Mouse (Mus musculus): Measurements from ENCODE around the gene Ell3. TPM values are rescaled to one million over a fixed set of nuclear protein-coding genes. Genes with fewer than 3 reads are reported as not detected.

Ell3 gene
- polyA plus RNA-seq, 1 experiment from 2014 or later = 8.5 TPM

DNA sequence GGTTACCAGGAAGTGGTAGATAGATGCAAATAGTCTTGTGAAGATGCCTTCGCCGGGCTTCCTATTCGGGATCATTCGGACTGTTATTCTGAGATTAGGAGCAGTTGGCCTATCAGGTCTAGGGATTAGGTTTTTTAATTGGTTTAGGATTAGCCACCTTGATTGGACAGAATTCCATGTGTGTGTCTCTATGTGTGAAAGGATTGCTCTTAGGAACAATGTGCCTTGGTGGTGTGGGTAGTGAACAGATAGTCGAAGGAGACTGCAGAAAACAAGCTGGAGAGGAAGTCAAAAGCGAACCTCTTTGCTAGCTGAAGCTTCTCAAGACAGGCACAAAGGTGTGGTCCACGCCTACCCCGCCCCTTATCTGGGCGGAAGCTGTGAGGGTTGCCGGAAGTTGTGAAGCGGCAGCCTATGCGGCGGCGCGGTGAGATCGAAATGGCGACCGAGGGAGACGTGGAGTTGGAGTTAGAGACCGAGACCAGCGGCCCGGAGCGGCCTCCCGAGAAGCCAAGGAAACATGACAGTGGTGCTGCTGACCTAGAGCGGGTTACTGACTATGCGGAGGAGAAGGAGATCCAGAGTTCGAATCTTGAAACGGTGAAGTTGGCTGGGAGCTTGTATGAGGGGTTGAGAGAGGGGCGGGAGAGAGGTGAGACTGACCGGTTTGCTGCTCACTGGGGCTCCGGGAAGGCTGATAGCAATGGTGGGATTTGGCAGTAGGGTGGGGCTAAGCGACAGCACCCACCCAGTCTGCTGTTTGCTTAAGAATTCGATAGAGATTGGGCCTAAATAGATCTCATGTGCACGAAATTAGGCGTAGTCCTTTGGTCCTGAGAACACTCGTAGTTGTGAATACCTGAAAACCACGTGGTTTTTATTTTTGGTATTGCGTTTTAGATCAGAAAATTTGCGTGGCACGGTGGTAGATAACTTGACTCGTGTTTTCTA, 12.9 kb upstream of the Ell3 start, which contains the start of gene Serinc4:
Gene Serinc4, minus strand, starts transcription at position 90 of the 951 bp plus-strand sequence.
- H3K4me3 ChIP-seq (replicated peaks) = peak within 1 kb of the TSS; percentile 71
- no peaks in the 10 kb centered on the region for H3K9me3 ChIP-seq
- WGBS = 4% methylated on average over 41 of the region's 41 CpGs
- peaks cover 9% of the 10 kb centered on the region; the same call in 1 of the 2 replicates for H3K36me3 ChIP-seq
- peak within 1 kb of the TSS; percentile 64 for H3K9ac ChIP-seq
- peak within 1 kb of the TSS; percentile 75 for H3K27ac ChIP-seq
- H3K4me2 ChIP-seq (replicated peaks) = peak within 1 kb of the TSS; percentile 55
- ATAC-seq = peak; percentile 95
- peaks cover 10% of the 10 kb centered on the region; the same call in 1 of the 2 replicates for H3K4me1 ChIP-seq (replicated peaks)
- no peaks in the 10 kb centered on the region for H3K27me3 ChIP-seq (replicated peaks)

DNA sequence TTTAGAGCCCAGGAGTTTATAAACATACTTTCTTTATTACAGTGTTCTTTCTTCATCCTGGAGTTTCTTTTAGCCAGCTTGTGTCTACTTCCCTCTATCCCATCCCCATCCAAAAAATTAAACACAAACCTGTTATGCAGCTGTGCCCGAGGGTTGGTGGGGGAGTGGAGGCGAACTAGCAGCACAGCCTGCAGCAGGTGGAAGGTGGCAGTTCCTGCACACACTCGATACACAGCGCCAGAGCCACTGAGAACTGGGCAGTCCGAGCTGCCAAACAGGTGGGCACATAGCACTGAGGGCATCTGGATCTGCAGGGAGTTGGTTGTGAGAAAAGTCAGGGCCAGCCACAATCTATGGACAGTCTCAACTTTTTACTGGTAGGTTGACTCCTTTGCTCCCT, 11.5 kb upstream of the Ell3 start:
- no peak overlapping the region for H3K4me3 ChIP-seq (replicated peaks)
- no peaks in the 10 kb centered on the region for H3K27me3 ChIP-seq (replicated peaks)
- H3K27ac ChIP-seq = no peak overlapping the region
- WGBS = 78% methylated on average over 5 of the region's 5 CpGs
- ATAC-seq = no peak
- H3K9ac ChIP-seq = no peak overlapping the region
- no peak overlapping the region for H3K4me2 ChIP-seq (replicated peaks)
- H3K4me1 ChIP-seq (replicated peaks) = peaks cover 14% of the 10 kb centered on the region; the same call in 1 of the 2 replicates
- peaks cover 9% of the 10 kb centered on the region for H3K36me3 ChIP-seq
- no peaks in the 10 kb centered on the region for H3K9me3 ChIP-seq

DNA sequence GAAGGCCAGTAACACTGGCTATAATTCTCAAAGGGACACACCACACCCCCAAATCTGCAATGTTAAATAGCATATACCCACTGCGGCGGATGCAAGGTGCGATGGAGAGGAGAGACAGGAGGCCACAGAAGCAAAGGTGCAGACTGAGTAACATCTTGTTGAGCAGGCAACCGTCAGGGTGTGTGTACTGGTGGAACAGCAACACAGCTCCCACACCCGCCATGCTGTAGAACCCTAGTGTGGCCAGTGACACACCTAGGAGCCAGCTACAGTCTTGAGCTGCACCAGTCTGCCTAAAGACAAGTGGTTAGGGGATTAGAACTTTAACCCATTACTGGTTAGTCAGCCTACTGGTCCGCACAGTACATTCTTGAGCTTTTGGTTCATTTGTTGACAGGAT, 9.8 kb upstream of the Ell3 start:
- Histone ChIP-seq H3K4me1 (replicated peaks) (peaks cover 14% of the 10 kb centered on the region; the same call in 1 of the 2 replicates), H3K27ac (no peak overlapping the region), H3K9ac (no peak overlapping the region), H3K27me3 (replicated peaks) (no peaks in the 10 kb centered on the region), H3K36me3 (peaks cover 9% of the 10 kb centered on the region), H3K4me3 (replicated peaks) (no peak overlapping the region), H3K9me3 (no peaks in the 10 kb centered on the region), H3K4me2 (replicated peaks) (no peak overlapping the region)
- WGBS = 78% methylated on average over 6 of the region's 6 CpGs
- no peak for ATAC-seq

DNA sequence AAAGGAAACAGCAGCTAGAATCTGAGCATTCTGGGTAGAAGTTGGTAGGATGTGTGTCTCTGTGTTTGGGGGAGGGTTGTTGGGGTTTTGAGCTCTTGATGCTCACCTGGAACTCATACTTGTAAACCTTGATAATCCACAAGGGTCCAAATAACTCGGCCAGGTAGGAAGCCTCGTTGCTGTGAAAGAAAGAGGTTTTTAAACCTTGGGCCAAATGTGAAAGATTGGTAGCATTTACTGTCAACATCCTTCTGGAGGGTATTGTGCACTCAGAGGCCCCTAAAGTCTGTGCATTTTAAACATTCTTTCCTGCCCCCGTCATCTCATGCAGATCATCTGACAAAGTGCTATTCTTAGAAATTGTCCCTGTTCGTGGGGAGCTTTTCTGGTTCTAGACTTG, 8.9 kb upstream of the Ell3 start, which contains the start of gene Hypk:
Gene Hypk, plus strand, starts transcription at position 301 of the 400 bp plus-strand sequence.
- no peak within 1 kb of the TSS for H3K4me3 ChIP-seq (replicated peaks)
- H3K9me3 ChIP-seq = no peaks in the 10 kb centered on the region
- peaks cover 12% of the 10 kb centered on the region; the same call in 1 of the 2 replicates for H3K4me1 ChIP-seq (replicated peaks)
- peaks cover 9% of the 10 kb centered on the region for H3K36me3 ChIP-seq
- H3K4me2 ChIP-seq (replicated peaks) = no peak within 1 kb of the TSS
- no peaks in the 10 kb centered on the region for H3K27me3 ChIP-seq (replicated peaks)
- no peak for ATAC-seq
- WGBS = 60% methylated on average over 4 of the region's 4 CpGs
- H3K27ac ChIP-seq = no peak within 1 kb of the TSS
- H3K9ac ChIP-seq = no peak within 1 kb of the TSS

- H3K36me3 ChIP-seq = peaks cover 9% of the 10 kb centered on the region
- no peaks in the 10 kb centered on the region for H3K9me3 ChIP-seq
- peaks cover 12% of the 10 kb centered on the region; the same call in 1 of the 2 replicates for H3K4me1 ChIP-seq (replicated peaks)
- no peak for ATAC-seq
- no peaks in the 10 kb centered on the region for H3K27me3 ChIP-seq (replicated peaks)
- H3K27ac ChIP-seq = no peak overlapping the region
- no peak overlapping the region for H3K4me2 ChIP-seq (replicated peaks)
- no peak overlapping the region for H3K4me3 ChIP-seq (replicated peaks)
- H3K9ac ChIP-seq = no peak overlapping the region
- WGBS = 75% methylated on average over 4 of the region's 4 CpGs
Measured at GRCm38 (mm10) chr2:121452361-121452760, 8.3 kb upstream of the Ell3 start.

GRCm38 (mm10) chr2:121450093-121450492, 6.0 kb upstream of the Ell3 start:
- Histone ChIP-seq H3K4me2 (replicated peaks) (peak overlapping the region; percentile 86), H3K36me3 (peaks cover 9% of the 10 kb centered on the region), H3K4me1 (replicated peaks) (peaks cover 12% of the 10 kb centered on the region; the same call in 1 of the 2 replicates), H3K9ac (peak overlapping the region; percentile 99), H3K9me3 (no peaks in the 10 kb centered on the region), H3K4me3 (replicated peaks) (peak overlapping the region; percentile 100), H3K27ac (peak overlapping the region; percentile 98), H3K27me3 (replicated peaks) (no peaks in the 10 kb centered on the region)
- ATAC-seq = no peak
- 0% methylated on average over 7 of the region's 7 CpGs for WGBS

DNA sequence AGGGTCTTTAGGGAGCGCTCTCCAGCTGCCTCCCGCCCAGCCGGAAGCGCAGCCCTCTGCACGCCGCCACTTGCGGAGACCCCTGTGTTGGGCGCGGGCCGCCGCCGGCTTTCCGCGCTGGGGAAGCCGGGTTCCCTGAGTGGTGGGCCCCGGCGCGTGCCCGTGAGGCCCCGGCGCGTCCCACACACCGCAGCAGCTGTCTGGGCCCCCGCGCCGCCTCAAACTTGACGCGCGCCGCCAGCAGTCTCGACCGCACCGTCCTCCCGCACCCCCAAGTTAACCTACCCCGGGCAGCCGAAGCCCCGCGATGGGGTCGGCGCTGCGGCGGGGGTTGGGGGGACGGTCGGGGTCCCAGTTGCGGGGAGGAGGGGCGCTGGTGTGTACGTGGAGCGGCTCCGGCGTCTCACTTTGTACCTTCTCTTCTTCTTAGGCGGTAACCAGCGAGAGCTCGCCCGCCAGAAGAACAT, 5.5 kb upstream of the Ell3 start:
- peak; percentile 42 for ATAC-seq
- WGBS = under 1% methylated on average over 54 of the region's 54 CpGs

DNA sequence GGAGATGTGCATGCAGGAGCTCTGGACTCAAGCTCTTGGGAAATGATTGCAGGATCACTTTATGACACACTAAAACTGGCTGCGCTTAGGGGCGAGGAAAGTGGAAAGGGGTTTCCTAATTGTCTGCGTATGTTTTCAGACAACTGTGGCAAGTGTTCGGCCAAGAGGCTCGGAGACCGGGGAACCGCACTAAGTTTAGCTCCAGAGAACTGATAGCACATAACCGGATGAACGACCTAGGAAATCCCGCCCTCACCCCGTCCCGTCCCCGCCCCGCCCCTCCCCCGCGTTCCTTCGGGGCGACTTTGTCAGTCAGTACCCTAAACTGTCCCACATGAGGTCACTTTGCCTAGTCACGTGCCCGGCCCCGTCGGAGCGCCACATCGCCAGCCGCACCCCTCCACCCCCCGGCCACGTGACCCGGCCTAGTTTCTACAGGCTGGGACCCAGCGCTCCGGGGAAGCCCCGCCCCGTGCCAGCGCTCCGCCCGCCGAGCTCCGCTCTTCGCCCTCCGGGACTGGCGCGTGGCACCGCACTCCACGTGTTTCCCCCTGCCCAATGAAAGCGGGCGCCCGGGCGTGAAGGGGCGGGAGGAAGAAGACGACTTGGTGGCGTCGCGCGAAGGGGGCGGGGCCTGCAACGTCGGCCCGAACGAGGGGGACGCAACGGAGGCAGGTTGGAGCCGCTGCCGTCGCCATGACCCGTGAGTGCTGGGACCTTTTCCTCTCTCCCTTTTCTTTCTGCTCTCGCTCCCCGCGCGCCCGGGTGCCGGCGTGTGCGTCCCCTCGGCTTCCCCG, 4.9 kb upstream of the Ell3 start, which contains the start of gene Serf2:
Gene Serf2, plus strand, starts transcription at position 457 of the 797 bp plus-strand sequence.
- Histone ChIP-seq H3K4me1 (replicated peaks) (peaks cover 12% of the 10 kb centered on the region; the same call in 1 of the 2 replicates), H3K27ac (peak within 1 kb of the TSS; percentile 98), H3K9ac (peak within 1 kb of the TSS; percentile 99), H3K9me3 (no peaks in the 10 kb centered on the region), H3K4me3 (replicated peaks) (peak within 1 kb of the TSS; percentile 100), H3K27me3 (replicated peaks) (no peaks in the 10 kb centered on the region), H3K4me2 (replicated peaks) (peak within 1 kb of the TSS; percentile 86), H3K36me3 (peaks cover 9% of the 10 kb centered on the region)
- peak; percentile 98 for ATAC-seq
- WGBS = under 1% methylated on average over 64 of the region's 74 CpGs

More for the DNA sequence above, 5.5 kb upstream of the Ell3 start:
- Histone ChIP-seq H3K4me3 (replicated peaks) (peak overlapping the region; percentile 100), H3K27me3 (replicated peaks) (no peaks in the 10 kb centered on the region), H3K4me1 (replicated peaks) (peaks cover 12% of the 10 kb centered on the region; the same call in 1 of the 2 replicates), H3K9me3 (no peaks in the 10 kb centered on the region), H3K36me3 (peaks cover 9% of the 10 kb centered on the region), H3K4me2 (replicated peaks) (peak overlapping the region; percentile 86), H3K9ac (peak overlapping the region; percentile 99), H3K27ac (peak overlapping the region; percentile 98)

DNA sequence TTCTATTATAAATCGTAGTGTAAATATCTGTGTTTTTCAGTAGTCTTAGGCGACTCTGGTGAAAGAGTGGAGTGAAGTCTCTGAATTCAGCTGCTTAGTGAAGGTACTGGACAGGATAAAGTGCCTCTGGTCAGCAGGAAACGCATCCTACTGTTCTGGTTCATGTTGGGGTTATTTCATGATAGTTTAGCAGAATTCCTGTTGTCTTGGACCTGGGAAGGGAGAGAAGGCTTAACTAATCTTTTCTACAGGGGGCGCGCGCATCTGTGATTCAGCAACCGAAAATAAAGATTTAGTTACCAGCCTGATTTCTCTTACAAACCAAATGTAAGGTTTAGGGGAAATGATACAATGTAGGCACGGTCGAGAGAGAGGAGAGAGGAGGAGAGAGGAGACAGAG, 4.1 kb upstream of the Ell3 start:
- no peak for ATAC-seq
- peak overlapping the region; percentile 95 for H3K27ac ChIP-seq
- 12% methylated on average over 9 of the region's 9 CpGs for WGBS
- peaks cover 12% of the 10 kb centered on the region; the same call in 1 of the 2 replicates for H3K4me1 ChIP-seq (replicated peaks)
- H3K9me3 ChIP-seq = no peaks in the 10 kb centered on the region
- H3K9ac ChIP-seq = peak overlapping the region; percentile 64
- peak overlapping the region; percentile 100 for H3K4me3 ChIP-seq (replicated peaks)
- no peaks in the 10 kb centered on the region for H3K27me3 ChIP-seq (replicated peaks)
- peaks cover 4% of the 10 kb centered on the region for H3K36me3 ChIP-seq
- peak overlapping the region; percentile 86 for H3K4me2 ChIP-seq (replicated peaks)

DNA sequence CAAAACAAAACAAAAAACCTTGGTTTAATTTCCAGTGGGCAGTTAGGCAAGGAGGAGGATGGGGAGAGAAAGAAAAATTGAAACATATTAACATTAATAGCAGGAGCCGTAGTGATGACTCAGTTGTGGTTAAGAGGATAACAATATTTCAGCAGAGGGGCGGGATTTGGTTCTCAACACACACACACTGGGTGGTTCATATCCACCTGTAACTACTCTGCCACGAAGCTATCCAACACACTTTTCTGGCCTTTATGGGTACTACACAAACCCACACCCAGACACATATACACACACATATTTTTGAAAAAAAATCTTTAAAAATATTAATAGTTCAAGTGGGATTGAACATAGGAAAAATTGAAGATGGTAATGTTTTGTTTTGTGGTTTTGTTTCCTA, 2.9 kb upstream of the Ell3 start:
- Histone ChIP-seq H3K36me3 (no peaks in the 10 kb centered on the region; the same call in 1 of the 2 replicates), H3K4me1 (replicated peaks) (peaks cover 16% of the 10 kb centered on the region; the same call in 1 of the 2 replicates), H3K4me2 (replicated peaks) (no peak overlapping the region), H3K4me3 (replicated peaks) (no peak overlapping the region), H3K27me3 (replicated peaks) (no peaks in the 10 kb centered on the region), H3K27ac (no peak overlapping the region), H3K9me3 (no peaks in the 10 kb centered on the region), H3K9ac (no peak overlapping the region)
- no peak for ATAC-seq
- WGBS = 78% methylated on average over 3 of the region's 3 CpGs

DNA sequence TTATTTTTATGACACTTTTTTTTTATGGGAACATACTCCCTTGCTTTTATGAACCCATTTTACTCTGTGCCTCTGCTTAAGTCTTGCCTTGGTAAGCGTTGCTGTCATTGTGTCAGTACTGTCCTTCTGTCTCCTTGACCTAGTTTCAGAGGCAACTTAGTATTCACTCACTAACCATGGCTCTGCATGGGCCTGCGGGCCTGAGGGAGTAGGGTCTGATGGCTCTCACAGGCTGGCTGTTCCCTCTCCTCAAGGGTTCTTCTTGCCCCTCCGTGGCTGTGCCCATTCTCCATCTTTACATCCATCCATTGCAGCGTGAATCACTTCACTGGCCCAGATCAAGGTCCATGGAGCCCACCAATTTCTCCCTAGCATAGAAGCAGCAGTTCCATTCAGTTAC, 2.4 kb upstream of the Ell3 start:
- 91% methylated on average over 4 of the region's 4 CpGs for WGBS
- Histone ChIP-seq H3K4me2 (replicated peaks) (no peak overlapping the region), H3K9ac (no peak overlapping the region), H3K4me1 (replicated peaks) (peaks cover 20% of the 10 kb centered on the region; the same call in 1 of the 2 replicates), H3K4me3 (replicated peaks) (no peak overlapping the region), H3K9me3 (no peaks in the 10 kb centered on the region), H3K27me3 (replicated peaks) (no peaks in the 10 kb centered on the region), H3K36me3 (no peaks in the 10 kb centered on the region; the same call in 1 of the 2 replicates), H3K27ac (no peak overlapping the region)
- no peak for ATAC-seq

All from intestine, embryonic 15.5 days (tissue).